8 mouse cellular contexts compared by ENCODE assay signal in the genomic region with DNA sequence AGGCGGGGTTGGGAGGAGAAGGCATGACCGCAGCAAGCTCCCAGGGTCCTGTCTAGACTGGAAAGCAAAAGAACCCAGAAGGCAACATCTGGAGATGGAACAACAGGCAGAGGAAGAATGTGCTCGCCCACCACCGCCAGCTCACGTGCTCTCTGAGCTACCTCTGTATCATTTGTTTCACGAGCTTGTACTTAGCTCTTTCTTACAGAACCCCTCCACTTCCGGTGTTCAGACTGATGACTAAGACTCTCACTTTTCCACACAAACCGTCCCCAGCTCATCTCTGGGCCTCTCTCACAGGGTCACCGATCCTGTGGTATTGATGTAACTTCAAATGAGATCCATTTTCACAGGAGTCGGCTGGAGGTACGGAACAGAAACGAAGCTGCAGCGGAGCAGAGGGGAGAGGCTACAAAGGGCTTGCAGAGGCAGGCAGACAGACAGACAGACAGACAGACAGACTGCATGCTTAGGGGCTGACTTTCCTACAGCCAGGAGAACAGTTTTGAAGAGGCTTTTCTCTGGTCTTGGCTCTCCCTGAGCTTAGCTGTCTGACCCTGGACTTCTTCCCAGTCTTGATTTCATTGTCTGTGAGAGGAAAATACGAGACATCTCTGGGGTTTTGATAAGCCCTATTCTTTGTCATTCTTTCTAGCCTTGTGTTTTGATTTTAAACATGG. TPM values are rescaled to one million over a fixed set of nuclear protein-coding genes. Genes with fewer than 3 reads are reported as not detected.
DNase-seq lines count a peak whose midpoint lies in the region; ATAC-seq and TF ChIP-seq lines count a peak whose summit lies in the region.

No protein-coding gene starts in this region.

- TF ChIP-seq CTCF in cerebellum, adult 2 months (IDR thresholded peaks at IDR 0.05; ENCODE audit: borderline replicate concordance, insufficient read depth, low read depth, low read length) = no peak

- no peak overlapping the region for H3K4me2 ChIP-seq in midbrain, embryonic 11.5 days
- H3K4me2 ChIP-seq in midbrain, embryonic 14.5 days (ENCODE audit: low read length) = no peak overlapping the region
- H3K4me2 ChIP-seq in liver, embryonic 15.5 days = peak overlapping the region; percentile 40

- no peaks in the 10 kb centered on the region for H3K36me3 ChIP-seq in midbrain, embryonic 11.5 days (ENCODE audit: control insufficient read depth, insufficient read depth, low read length)
- no peaks in the 10 kb centered on the region for H3K36me3 ChIP-seq in midbrain, embryonic 14.5 days (ENCODE audit: control insufficient read depth, insufficient read depth, low read length)
- no peaks in the 10 kb centered on the region for H3K36me3 ChIP-seq in liver, embryonic 15.5 days (replicated peaks)

- H3K4me3 ChIP-seq in midbrain, embryonic 11.5 days (ENCODE audit: low read depth, low read length) = no peak overlapping the region
- H3K4me3 ChIP-seq in midbrain, embryonic 14.5 days (replicated peaks; ENCODE audit: low read depth, low read length) = no peak overlapping the region
- no peak overlapping the region for H3K4me3 ChIP-seq in liver, embryonic 15.5 days (replicated peaks)
- H3K4me3 ChIP-seq in cerebellum, adult 2 months (replicated peaks; ENCODE audit: insufficient read depth, low read depth, low read length) = no peak overlapping the region

- 77% methylated on average over 14 of the region's 14 CpGs for WGBS in midbrain, embryonic 11.5 days
- WGBS in midbrain, embryonic 14.5 days = 81% methylated on average over 14 of the region's 14 CpGs
- WGBS in liver, embryonic 15.5 days (ENCODE audit: insufficient replicate concordance) = 64% methylated on average over 14 of the region's 14 CpGs
- WGBS in cerebellum, adult 2 months = 82% methylated on average over 14 of the region's 14 CpGs

- ATAC-seq in midbrain, embryonic 11.5 days (ENCODE audit: low FRiP score) = no peak
- no peak for ATAC-seq in midbrain, embryonic 14.5 days (ENCODE audit: low FRiP score, low TSS enrichment)
- ATAC-seq in liver, embryonic 15.5 days (ENCODE audit: insufficient read depth) = no peak

- peak; percentile 17 for DNase-seq in adrenal gland, postnatal 14 days
- DNase-seq in adrenal gland, adult 8-10 months = no peak
- peak; percentile 83 for DNase-seq in midbrain, embryonic 11.5 days (ENCODE audit: low spot score, missing footprints)
- DNase-seq in midbrain, embryonic 14.5 days = no peak
- DNase-seq in heart, adult 8-10 months (ENCODE audit: low spot score) = peak; percentile 28
- no peak for DNase-seq in kidney, postnatal 10 days
- DNase-seq in cerebellum, adult 2 months = no peak

- no peak overlapping the region for H3K27ac ChIP-seq in midbrain, embryonic 11.5 days (ENCODE audit: low read depth, low read length)
- H3K27ac ChIP-seq in midbrain, embryonic 14.5 days (replicated peaks; ENCODE audit: low read depth, low read length) = no peak overlapping the region
- H3K27ac ChIP-seq in liver, embryonic 15.5 days (replicated peaks) = no peak overlapping the region
- no peak overlapping the region for H3K27ac ChIP-seq in cerebellum, adult 2 months (ENCODE audit: insufficient read depth, low read length)

- no peak overlapping the region for H3K9ac ChIP-seq in midbrain, embryonic 11.5 days (ENCODE audit: low read length)
- no peak overlapping the region for H3K9ac ChIP-seq in midbrain, embryonic 14.5 days (replicated peaks; ENCODE audit: low read length)
- no peak overlapping the region for H3K9ac ChIP-seq in liver, embryonic 15.5 days

- H3K9me3 ChIP-seq in midbrain, embryonic 11.5 days (ENCODE audit: control insufficient read depth, low read length) = no peaks in the 10 kb centered on the region
- no peaks in the 10 kb centered on the region for H3K9me3 ChIP-seq in midbrain, embryonic 14.5 days (ENCODE audit: control insufficient read depth, low read length)
- no peaks in the 10 kb centered on the region for H3K9me3 ChIP-seq in liver, embryonic 15.5 days (replicated peaks)

- peaks cover 27% of the 10 kb centered on the region for H3K4me1 ChIP-seq in midbrain, embryonic 11.5 days (ENCODE audit: control insufficient read depth, insufficient read depth, low read length)
- H3K4me1 ChIP-seq in midbrain, embryonic 14.5 days (ENCODE audit: control insufficient read depth, insufficient read depth, low read length) = peaks cover 38% of the 10 kb centered on the region
- H3K4me1 ChIP-seq in liver, embryonic 15.5 days (replicated peaks) = peaks cover 29% of the 10 kb centered on the region
- H3K4me1 ChIP-seq in cerebellum, adult 2 months (ENCODE audit: control insufficient read depth, insufficient read depth, low read length) = peaks cover 12% of the 10 kb centered on the region

- TF ChIP-seq POLR2A in cerebellum, adult 2 months (IDR thresholded peaks at IDR 0.05; ENCODE audit: borderline replicate concordance, insufficient read depth, low read length) = no peak

- no peaks in the 10 kb centered on the region for H3K27me3 ChIP-seq in midbrain, embryonic 11.5 days (ENCODE audit: control insufficient read depth, insufficient read depth, low read length)
- H3K27me3 ChIP-seq in midbrain, embryonic 14.5 days (ENCODE audit: control insufficient read depth, insufficient read depth, low read length) = no peaks in the 10 kb centered on the region
- H3K27me3 ChIP-seq in liver, embryonic 15.5 days = peaks cover 4% of the 10 kb centered on the region; the same call in 1 of the 2 replicates
- H3K27me3 ChIP-seq in cerebellum, adult 2 months (ENCODE audit: control insufficient read depth, insufficient read depth, low read length) = no peaks in the 10 kb centered on the region

RNA-seq across cellular contexts. Expression of a gene that starts 33.2 kb away (rescaled TPM):
- 181 and 184 TPM in 2 replicates for total RNA-seq in adrenal gland, postnatal 14 days (2021)
- total RNA-seq in adrenal gland, adult 8-10 months (2022) = 10 to 100 TPM; 87.1 to 97.1 (median 92.0) TPM
- 65.1 and 66.0 TPM in 2 replicates for polyA plus RNA-seq in midbrain, embryonic 11.5 days (2014; fragmentation: Nextera tagmentation; extraction: Ambion mirVana)
- polyA plus RNA-seq in midbrain, embryonic 14.5 days (2014; fragmentation: Nextera tagmentation; extraction: Ambion mirVana) = 68.6 and 76.9 TPM in 2 replicates
- 100 to 1,000 TPM; 162 to 263 (median 197) TPM for total RNA-seq in heart, adult 8-10 months (2022)
- polyA plus RNA-seq in liver, embryonic 15.5 days (2015; fragmentation: Nextera tagmentation; extraction: Ambion mirVana) = 21.5 and 31.8 TPM in 2 replicates
- 95.8 and 99.2 TPM in 2 replicates for polyA plus RNA-seq in cerebellum, adult 2 months (2012; rRNA removed)

Comparison
In these comparisons a context has a peak if more than half of its experiments do, and no peak if none do; other contexts are left out.
1. DNase-seq: peak in adrenal gland, postnatal 14 days (single experiment), midbrain, embryonic 11.5 days (single experiment) and heart, adult 8-10 months (single experiment); none in adrenal gland, adult 8-10 months (single experiment), midbrain, embryonic 14.5 days (single experiment), kidney, postnatal 10 days (single experiment) and cerebellum, adult 2 months (0 of 2).